Mouse (Mus musculus): ENCODE data around the gene Cfi. TPM values are rescaled to one million over a fixed set of nuclear protein-coding genes. Genes with fewer than 3 reads are reported as not detected.

Gene Cfi
- polyA plus RNA-seq, 1 experiment from 2014 or later = 0.56 TPM

DNA sequence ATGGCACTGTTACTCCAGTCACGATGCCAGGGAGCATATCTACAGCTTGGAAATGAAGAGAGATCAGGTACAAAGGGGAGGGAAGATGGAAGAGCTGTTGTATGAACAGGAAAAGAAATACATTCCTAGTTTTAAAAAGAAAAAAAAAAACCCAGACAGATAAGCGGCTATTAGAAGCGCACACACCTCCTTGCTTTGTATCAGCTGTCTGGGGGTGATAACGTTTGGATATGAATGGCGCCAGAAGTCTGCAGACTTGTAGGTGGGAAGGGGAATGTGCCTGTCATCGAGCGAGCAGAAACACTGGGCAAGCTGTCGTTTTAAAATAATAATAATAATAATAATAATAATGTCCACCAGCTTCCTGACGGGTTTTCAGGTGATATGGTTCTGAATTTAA, 49.9 kb downstream of the Cfi start:
- H3K36me3 ChIP-seq (replicated peaks; ENCODE audit: control insufficient read depth, insufficient read depth) = peaks cover 6% of the 10 kb centered on the region; the same call in 1 of the 2 replicates
- no peak overlapping the region for H3K9ac ChIP-seq
- H3K27ac ChIP-seq = no peak overlapping the region
- no peak for ATAC-seq (ENCODE audit: low FRiP score)
- no peak overlapping the region for H3K4me2 ChIP-seq (replicated peaks)
- no peaks in the 10 kb centered on the region for H3K4me1 ChIP-seq (replicated peaks; ENCODE audit: control insufficient read depth, insufficient read depth, low read length)
- H3K27me3 ChIP-seq (ENCODE audit: control insufficient read depth, insufficient read depth, low read length) = no peaks in the 10 kb centered on the region
- no peak overlapping the region for H3K4me3 ChIP-seq (replicated peaks; ENCODE audit: low read length)
- WGBS = 90% methylated on average over 9 of the region's 9 CpGs
- no peaks in the 10 kb centered on the region for H3K9me3 ChIP-seq (ENCODE audit: control insufficient read depth, low read length)
- no peak for DNase-seq (ENCODE audit: low spot score)

DNA sequence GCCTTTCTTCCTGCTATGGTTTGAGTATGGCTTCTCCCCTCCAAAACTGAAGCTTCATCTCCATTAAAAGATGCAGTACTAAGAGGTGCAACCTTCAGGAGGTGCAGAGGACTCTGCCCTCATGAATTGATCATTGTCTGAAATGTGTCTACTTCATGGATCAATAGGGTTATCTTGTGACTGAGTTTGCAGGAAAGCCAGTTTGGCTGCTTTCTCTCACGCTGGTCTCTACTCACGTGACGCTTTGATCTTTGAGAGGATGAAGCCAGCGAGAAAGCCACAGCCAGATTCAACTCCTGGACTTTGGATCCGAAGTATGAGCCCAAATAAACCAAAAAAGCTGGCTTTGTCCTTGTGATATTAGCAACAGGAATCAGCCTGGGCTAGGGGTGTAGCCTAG, 50.7 kb downstream of the Cfi start:
- DNase-seq (ENCODE audit: low spot score) (no peak), ATAC-seq (ENCODE audit: low FRiP score) (no peak)
- H3K27ac ChIP-seq = no peak overlapping the region
- WGBS = 91% methylated on average over 5 of the region's 5 CpGs
- H3K9ac ChIP-seq = no peak overlapping the region
- no peaks in the 10 kb centered on the region for H3K9me3 ChIP-seq (ENCODE audit: control insufficient read depth, low read length)
- H3K4me2 ChIP-seq (replicated peaks) = no peak overlapping the region
- no peaks in the 10 kb centered on the region for H3K27me3 ChIP-seq (ENCODE audit: control insufficient read depth, insufficient read depth, low read length)
- no peaks in the 10 kb centered on the region for H3K4me1 ChIP-seq (replicated peaks; ENCODE audit: control insufficient read depth, insufficient read depth, low read length)
- peaks cover 14% of the 10 kb centered on the region; the same call in 1 of the 2 replicates for H3K36me3 ChIP-seq (replicated peaks; ENCODE audit: control insufficient read depth, insufficient read depth)
- H3K4me3 ChIP-seq (replicated peaks; ENCODE audit: low read length) = no peak overlapping the region

DNA sequence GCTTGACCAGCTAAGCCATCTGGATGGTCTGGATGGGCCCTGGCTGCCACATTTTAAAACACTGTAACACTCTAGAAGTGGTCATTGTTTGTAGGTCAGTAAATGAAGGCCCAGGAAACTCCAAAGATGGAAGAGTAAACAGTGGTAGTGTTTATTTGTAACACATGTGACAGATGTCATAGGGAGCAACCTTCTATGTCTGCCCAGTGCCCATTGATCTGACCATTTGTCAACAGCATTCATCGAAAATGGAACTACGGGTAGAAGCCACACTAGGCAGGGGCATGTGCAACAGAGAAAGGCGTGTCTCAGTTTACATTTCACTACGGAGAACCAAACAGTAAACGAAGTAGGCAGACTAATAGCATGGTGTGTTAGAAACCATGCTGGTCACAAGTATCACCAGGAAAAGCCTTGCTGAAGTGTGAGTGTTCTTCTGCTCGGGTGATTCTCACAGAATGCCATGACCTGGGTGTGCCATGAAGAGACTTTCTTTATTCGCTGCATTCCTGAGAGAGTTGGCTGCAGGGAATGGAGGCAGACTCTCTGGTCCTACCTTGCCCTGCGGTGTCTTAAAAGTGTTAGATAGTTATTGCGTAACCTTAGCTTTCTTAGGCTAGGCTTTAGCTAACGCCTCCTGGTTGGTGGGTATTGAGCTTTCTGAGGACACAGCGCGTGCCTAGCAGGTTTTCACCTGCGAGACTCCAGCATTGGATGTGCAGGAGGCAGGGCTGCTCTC, 52.3 kb downstream of the Cfi start:
- ATAC-seq (ENCODE audit: low FRiP score) = no peak
- Histone ChIP-seq H3K27me3 (ENCODE audit: control insufficient read depth, insufficient read depth, low read length) (no peaks in the 10 kb centered on the region), H3K9ac (no peak overlapping the region), H3K4me2 (replicated peaks) (no peak overlapping the region), H3K9me3 (ENCODE audit: control insufficient read depth, low read length) (no peaks in the 10 kb centered on the region), H3K36me3 (replicated peaks; ENCODE audit: control insufficient read depth, insufficient read depth) (peaks cover 26% of the 10 kb centered on the region), H3K4me1 (replicated peaks; ENCODE audit: control insufficient read depth, insufficient read depth, low read length) (no peaks in the 10 kb centered on the region), H3K27ac (no peak overlapping the region), H3K4me3 (replicated peaks; ENCODE audit: low read length) (no peak overlapping the region)
- WGBS = 92% methylated on average over 13 of the region's 13 CpGs
- no peak for DNase-seq (ENCODE audit: low spot score)

DNA sequence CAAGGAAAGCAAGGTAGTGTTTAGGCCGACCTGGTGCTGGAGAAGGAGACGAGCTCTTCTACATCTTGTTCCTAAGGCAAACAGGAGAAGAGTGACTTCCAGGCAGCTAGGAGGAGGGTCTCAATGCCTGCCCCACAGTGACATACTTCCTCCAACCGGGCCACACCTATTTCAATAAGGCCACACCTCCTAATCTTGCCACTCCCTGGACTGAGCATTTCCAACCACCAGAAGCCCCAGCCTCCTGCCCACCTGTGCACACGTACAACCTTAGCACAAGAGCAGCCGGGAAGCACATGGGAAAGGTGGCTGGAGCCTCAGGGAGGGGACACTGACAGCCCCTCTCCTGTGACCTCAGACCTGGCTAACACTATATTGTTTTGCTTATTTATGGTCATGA, 56.3 kb downstream of the Cfi start:
- WGBS = 93% methylated on average over 5 of the region's 5 CpGs
- Histone ChIP-seq H3K27me3 (ENCODE audit: control insufficient read depth, insufficient read depth, low read length) (no peaks in the 10 kb centered on the region), H3K4me2 (replicated peaks) (no peak overlapping the region), H3K9ac (no peak overlapping the region), H3K36me3 (replicated peaks; ENCODE audit: control insufficient read depth, insufficient read depth) (peaks cover 40% of the 10 kb centered on the region), H3K27ac (no peak overlapping the region), H3K4me3 (replicated peaks; ENCODE audit: low read length) (no peak overlapping the region), H3K4me1 (replicated peaks; ENCODE audit: control insufficient read depth, insufficient read depth, low read length) (no peaks in the 10 kb centered on the region), H3K9me3 (ENCODE audit: control insufficient read depth, low read length) (no peaks in the 10 kb centered on the region)
- DNase-seq (ENCODE audit: low spot score) (no peak), ATAC-seq (ENCODE audit: low FRiP score) (no peak)

DNA sequence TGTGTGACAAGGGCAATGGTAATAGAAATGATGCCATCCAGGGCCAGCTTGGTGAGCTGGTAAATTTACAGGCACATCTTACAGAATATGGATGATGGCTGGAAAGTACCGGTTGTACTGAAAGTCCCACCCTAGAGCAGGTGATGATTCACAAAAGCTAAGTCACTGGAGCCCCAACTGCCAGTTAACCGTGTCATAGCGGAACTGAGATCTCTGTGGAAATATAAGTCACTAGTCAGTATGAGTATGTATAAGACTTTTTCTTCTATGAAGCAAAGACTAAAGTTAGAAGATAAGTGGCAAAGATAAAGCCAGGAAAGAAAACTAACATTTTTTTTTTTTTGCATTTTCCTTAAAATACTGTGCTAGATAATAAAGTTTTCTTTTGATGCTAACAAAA, 57.5 kb downstream of the Cfi start:
- over 99% methylated on average over 3 of the region's 3 CpGs for WGBS
- DNase-seq (ENCODE audit: low spot score) (no peak), ATAC-seq (ENCODE audit: low FRiP score) (no peak)
- no peaks in the 10 kb centered on the region for H3K4me1 ChIP-seq (replicated peaks; ENCODE audit: control insufficient read depth, insufficient read depth, low read length)
- H3K4me3 ChIP-seq (replicated peaks; ENCODE audit: low read length) = no peak overlapping the region
- H3K4me2 ChIP-seq (replicated peaks) = no peak overlapping the region
- no peaks in the 10 kb centered on the region for H3K9me3 ChIP-seq (ENCODE audit: control insufficient read depth, low read length)
- H3K36me3 ChIP-seq (replicated peaks; ENCODE audit: control insufficient read depth, insufficient read depth) = peaks cover 40% of the 10 kb centered on the region
- no peaks in the 10 kb centered on the region for H3K27me3 ChIP-seq (ENCODE audit: control insufficient read depth, insufficient read depth, low read length)
- H3K27ac ChIP-seq = no peak overlapping the region
- no peak overlapping the region for H3K9ac ChIP-seq

DNA sequence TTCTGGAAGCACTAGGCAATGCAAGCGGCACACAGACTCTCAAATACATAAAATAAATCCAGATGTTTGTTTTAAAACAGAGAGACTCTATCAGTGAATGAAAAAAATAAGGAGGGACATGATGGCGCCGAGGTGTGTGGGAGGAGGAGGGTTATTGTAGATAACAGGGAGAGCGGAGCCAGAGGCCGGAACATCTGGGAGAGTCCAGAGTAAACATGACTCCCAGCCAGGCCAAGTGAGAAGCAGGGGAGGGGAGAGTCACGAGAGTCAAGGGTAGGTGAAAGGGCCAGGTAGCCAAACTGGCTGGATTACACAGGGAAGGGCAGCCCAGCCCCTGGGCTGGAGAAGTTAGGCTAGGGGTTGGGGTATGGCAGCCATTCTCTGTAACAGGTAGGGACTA, 60.9 kb downstream of the Cfi start:
- ATAC-seq (ENCODE audit: low FRiP score) (no peak), DNase-seq (ENCODE audit: low spot score) (no peak)
- Histone ChIP-seq H3K36me3 (replicated peaks; ENCODE audit: control insufficient read depth, insufficient read depth) (peaks cover 26% of the 10 kb centered on the region), H3K27ac (no peak overlapping the region), H3K4me1 (replicated peaks; ENCODE audit: control insufficient read depth, insufficient read depth, low read length) (peaks cover 2% of the 10 kb centered on the region; the same call in 1 of the 2 replicates), H3K9ac (no peak overlapping the region), H3K27me3 (ENCODE audit: control insufficient read depth, insufficient read depth, low read length) (no peaks in the 10 kb centered on the region), H3K9me3 (ENCODE audit: control insufficient read depth, low read length) (no peaks in the 10 kb centered on the region), H3K4me3 (replicated peaks; ENCODE audit: low read length) (no peak overlapping the region), H3K4me2 (replicated peaks) (no peak overlapping the region)
- 94% methylated on average over 6 of the region's 6 CpGs for WGBS

DNA sequence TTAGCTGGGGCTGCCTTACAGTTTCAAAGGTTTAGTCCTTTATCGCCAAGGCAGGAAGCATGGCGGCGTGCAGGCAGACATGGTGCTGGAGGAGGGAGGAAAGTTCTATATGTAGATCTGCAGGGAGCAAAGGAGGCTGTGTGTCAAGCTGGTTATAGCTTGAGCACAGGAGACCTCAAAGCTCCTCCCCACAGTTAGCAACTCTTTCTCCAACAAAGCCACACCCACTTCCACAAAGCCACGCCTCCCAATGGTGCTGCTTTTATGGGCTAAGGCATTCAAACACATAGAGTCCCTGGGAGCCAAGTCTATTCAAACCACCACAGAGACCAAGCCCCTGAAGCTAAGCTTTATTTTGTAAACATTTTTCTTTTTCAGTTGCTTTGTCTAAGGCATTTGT, 63.2 kb downstream of the Cfi start:
- Histone ChIP-seq H3K36me3 (replicated peaks; ENCODE audit: control insufficient read depth, insufficient read depth) (peaks cover 8% of the 10 kb centered on the region; the same call in 1 of the 2 replicates), H3K27me3 (ENCODE audit: control insufficient read depth, insufficient read depth, low read length) (no peaks in the 10 kb centered on the region), H3K4me1 (replicated peaks; ENCODE audit: control insufficient read depth, insufficient read depth, low read length) (peaks cover 13% of the 10 kb centered on the region; the same call in 1 of the 2 replicates), H3K27ac (no peak overlapping the region), H3K9ac (no peak overlapping the region), H3K9me3 (ENCODE audit: control insufficient read depth, low read length) (no peaks in the 10 kb centered on the region), H3K4me3 (replicated peaks; ENCODE audit: low read length) (no peak overlapping the region), H3K4me2 (replicated peaks) (no peak overlapping the region)
- WGBS = 63% methylated on average over 4 of the region's 4 CpGs
- ATAC-seq (ENCODE audit: low FRiP score) (no peak), DNase-seq (ENCODE audit: low spot score) (no peak)

DNA sequence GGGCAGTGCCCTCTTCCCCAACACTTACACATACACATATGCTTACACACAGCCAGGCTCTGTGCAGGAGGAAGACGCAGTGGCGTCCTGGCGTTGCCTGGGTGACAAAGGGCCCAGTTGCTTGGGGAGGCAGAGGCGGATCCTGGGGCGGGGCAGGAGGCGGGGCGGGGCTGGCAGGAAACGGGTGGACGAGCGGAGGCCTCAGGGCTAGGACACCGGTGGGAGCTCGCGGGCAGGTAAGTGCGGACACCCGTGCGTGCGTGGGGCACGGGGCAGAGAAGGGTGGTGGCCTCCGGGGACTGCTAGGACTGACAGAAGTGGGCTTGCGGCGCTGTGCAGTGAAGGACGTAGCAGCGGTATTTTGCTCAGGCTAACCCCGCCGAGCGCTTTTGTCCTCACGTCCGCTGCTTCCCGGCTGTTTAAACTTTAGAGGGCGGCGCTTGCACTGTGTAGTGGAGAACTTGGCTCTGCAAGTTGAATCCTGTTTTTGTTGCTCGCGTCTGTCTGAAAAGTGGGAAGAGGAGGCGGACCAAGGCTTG, 65.7 kb downstream of the Cfi start, which contains the start of gene Casp6:
TSS of gene Casp6 (plus strand) at position 155 of the 539 bp plus-strand sequence.
- peaks cover 13% of the 10 kb centered on the region; the same call in 1 of the 2 replicates for H3K4me1 ChIP-seq (replicated peaks; ENCODE audit: control insufficient read depth, insufficient read depth, low read length)
- no peaks in the 10 kb centered on the region for H3K9me3 ChIP-seq (ENCODE audit: control insufficient read depth, low read length)
- peak within 1 kb of the TSS; percentile 49 for H3K4me3 ChIP-seq (replicated peaks; ENCODE audit: low read length)
- 0% methylated on average over 34 of the region's 34 CpGs for WGBS
- H3K27me3 ChIP-seq (ENCODE audit: control insufficient read depth, insufficient read depth, low read length) = no peaks in the 10 kb centered on the region
- H3K4me2 ChIP-seq (replicated peaks) = peak within 1 kb of the TSS; percentile 67
- ATAC-seq (ENCODE audit: low FRiP score) (peak; percentile 90), DNase-seq (ENCODE audit: low spot score) (peak; percentile 50)
- H3K36me3 ChIP-seq (replicated peaks; ENCODE audit: control insufficient read depth, insufficient read depth) = no peaks in the 10 kb centered on the region
- H3K9ac ChIP-seq = peak within 1 kb of the TSS; percentile 57
- H3K27ac ChIP-seq = no peak within 1 kb of the TSS

DNA sequence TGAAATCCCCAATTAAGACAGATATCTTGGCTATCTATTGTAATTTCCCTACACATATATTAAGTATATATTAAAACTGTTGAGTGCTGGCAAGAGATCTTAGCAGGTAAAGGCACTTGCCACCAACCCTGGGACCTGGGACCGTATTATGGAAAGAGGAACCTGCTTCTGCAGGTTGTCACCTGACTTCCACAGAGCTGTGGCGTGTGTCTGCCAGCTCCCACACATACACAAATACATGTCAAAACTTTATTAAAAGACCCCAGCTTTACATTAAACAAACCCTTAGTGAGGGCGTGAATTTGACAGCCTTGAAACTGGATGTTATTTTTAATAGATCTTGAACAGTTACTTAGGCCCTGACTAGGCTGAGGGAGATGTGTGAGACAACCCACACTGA, 67.7 kb downstream of the Cfi start:
- Histone ChIP-seq H3K4me2 (replicated peaks) (no peak overlapping the region), H3K36me3 (replicated peaks; ENCODE audit: control insufficient read depth, insufficient read depth) (no peaks in the 10 kb centered on the region), H3K27ac (no peak overlapping the region), H3K4me3 (replicated peaks; ENCODE audit: low read length) (no peak overlapping the region), H3K9me3 (ENCODE audit: control insufficient read depth, low read length) (no peaks in the 10 kb centered on the region), H3K9ac (no peak overlapping the region), H3K27me3 (ENCODE audit: control insufficient read depth, insufficient read depth, low read length) (no peaks in the 10 kb centered on the region), H3K4me1 (replicated peaks; ENCODE audit: control insufficient read depth, insufficient read depth, low read length) (peaks cover 13% of the 10 kb centered on the region; the same call in 1 of the 2 replicates)
- ATAC-seq (ENCODE audit: low FRiP score) = no peak
- WGBS = 95% methylated on average over 3 of the region's 3 CpGs
- no peak for DNase-seq (ENCODE audit: low spot score)
